Mouse (Mus musculus): ENCODE results near the gene Zfp456.
"Not testable (repeated sequence)": the region's sequence is repeated elsewhere in the genome, so short reads cannot be mapped to it uniquely, and the experiment has no call there.

GRCm38 (mm10) chr13:67422532-67422931 is 46.9 kb upstream of the Zfp456 start:
- TF ChIP-seq TAL1, GATA1 (IDR thresholded peaks at IDR 0.05; ENCODE audit: low read length): not testable (repeated sequence)

Data from erythroblast, embryonic 14.5 days (primary cell).